Comparison of ENCODE assay signal across 18 mouse cellular contexts in the genomic region with DNA sequence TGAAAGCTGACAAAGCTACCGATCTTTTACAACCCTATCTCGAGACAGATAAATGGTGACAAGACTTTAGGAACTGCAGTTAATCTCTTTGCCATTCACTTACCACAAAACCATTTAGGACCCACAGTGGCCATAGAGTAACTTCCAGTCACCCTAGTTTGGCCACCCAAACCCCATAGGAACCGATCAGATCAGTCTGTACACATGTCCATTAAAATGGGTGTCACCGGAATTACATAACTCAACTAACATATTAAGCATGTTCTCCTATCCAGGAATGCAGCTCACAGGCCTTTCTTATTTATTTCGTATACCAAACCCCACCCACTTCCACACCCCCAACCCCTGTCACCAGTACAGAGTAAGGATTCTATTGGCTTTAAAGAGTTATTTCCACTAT.
"Had no signal": no experiment of that assay in that cellular context is flagged by ENCODE, and none has a peak within 500 bp of the region (broad histone marks: within the 10 kb centered on the region; RNA-seq: fewer than 3 reads in every experiment).

No protein-coding gene starts in this region.

- H3K4me2 ChIP-seq: lung, embryonic 14.5 days; midbrain, embryonic 12.5 days; neural tube, embryonic 13.5 days; neural tube, embryonic 15.5 days; stomach, embryonic 15.5 days had no signal

- H3K9me3 ChIP-seq: midbrain, embryonic 10.5 days; midbrain, embryonic 12.5 days; neural tube, embryonic 13.5 days; neural tube, embryonic 15.5 days; stomach, embryonic 15.5 days had no signal

- H3K36me3 ChIP-seq: neural tube, embryonic 15.5 days had no signal

- H3K27me3 ChIP-seq: midbrain, embryonic 12.5 days; neural tube, embryonic 13.5 days; neural tube, embryonic 15.5 days; stomach, embryonic 15.5 days had no signal

- H3K9ac ChIP-seq: lung, embryonic 14.5 days; midbrain, embryonic 12.5 days; neural tube, embryonic 13.5 days; neural tube, embryonic 15.5 days; stomach, embryonic 15.5 days had no signal

- H3K27ac ChIP-seq: midbrain, embryonic 10.5 days; midbrain, embryonic 12.5 days; neural tube, embryonic 13.5 days; neural tube, embryonic 15.5 days; stomach, embryonic 15.5 days; stomach, postnatal 0 days had no signal

- ATAC-seq: midbrain, embryonic 16.5 days had no signal

- H3K4me3 ChIP-seq: midbrain, embryonic 10.5 days; midbrain, embryonic 12.5 days; myocyte; neural tube, embryonic 13.5 days; neural tube, embryonic 15.5 days; stomach, embryonic 15.5 days had no signal

- DNase-seq: lung, adult 18-20 months; lung, embryonic 14.5 days; lung, postnatal 10 days; lung, postnatal 36 days; midbrain, embryonic 14.5 days; retina, postnatal 1 day; right cerebral cortex, adult 18-20 months; right cerebral cortex, postnatal 14 days; thymus, adult 2 months; thymus, postnatal 25 days had no signal
